Mouse (Mus musculus): ENCODE results near the gene Top2a. TPM values are rescaled to one million over a fixed set of nuclear protein-coding genes. Genes with fewer than 3 reads are reported as not detected.

Top2a gene
- 100 to 1,000 TPM; 283 to 298 TPM for total RNA-seq (2023)

DNA sequence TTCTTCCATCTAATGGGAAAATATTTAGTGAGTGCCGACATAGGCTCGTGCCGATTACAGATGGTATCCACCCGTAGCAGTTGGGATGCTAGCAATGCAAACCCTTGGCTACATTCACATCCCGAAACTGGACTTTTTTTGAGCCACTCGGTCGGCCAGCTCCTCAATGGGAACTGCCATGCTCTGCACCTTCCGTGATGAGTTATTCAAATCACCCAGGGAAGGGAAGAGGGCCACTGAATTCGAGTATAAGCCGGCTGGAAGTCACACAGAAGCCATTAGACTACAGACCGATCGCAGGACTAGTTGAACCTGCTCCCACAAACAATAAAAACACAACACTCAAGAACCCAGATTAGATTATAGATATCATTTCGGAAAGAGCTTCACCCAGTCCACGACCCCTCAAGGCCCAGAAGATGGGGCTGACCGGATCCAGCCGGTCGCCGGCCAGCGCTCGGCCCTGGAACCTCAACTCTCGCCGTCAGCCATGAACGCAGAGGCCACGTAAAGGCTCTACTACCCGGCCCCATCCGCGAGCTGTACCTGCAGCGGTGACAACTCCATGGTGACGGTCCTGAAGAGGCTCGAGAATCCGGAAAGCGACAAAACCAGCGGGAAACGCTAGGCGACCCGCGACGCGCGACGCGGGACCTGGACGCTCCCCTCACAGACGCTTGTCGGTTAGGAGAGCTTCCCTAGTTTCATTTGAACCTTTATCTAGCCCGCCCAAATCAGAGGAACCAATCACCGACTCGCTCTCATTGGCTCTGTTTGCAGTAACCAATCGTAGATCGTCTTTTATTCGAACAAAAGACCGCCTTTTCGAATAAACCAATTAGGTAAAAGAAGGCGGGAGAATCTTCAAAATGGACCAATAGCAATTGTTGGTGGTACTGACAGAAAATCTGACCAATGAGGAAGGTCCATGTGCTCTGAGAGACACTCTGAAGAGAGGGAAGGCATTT lies at the start of gene Top2a:
Gene Top2a (minus strand): TSS at position 690 of the 968 bp plus-strand sequence.

DNA sequence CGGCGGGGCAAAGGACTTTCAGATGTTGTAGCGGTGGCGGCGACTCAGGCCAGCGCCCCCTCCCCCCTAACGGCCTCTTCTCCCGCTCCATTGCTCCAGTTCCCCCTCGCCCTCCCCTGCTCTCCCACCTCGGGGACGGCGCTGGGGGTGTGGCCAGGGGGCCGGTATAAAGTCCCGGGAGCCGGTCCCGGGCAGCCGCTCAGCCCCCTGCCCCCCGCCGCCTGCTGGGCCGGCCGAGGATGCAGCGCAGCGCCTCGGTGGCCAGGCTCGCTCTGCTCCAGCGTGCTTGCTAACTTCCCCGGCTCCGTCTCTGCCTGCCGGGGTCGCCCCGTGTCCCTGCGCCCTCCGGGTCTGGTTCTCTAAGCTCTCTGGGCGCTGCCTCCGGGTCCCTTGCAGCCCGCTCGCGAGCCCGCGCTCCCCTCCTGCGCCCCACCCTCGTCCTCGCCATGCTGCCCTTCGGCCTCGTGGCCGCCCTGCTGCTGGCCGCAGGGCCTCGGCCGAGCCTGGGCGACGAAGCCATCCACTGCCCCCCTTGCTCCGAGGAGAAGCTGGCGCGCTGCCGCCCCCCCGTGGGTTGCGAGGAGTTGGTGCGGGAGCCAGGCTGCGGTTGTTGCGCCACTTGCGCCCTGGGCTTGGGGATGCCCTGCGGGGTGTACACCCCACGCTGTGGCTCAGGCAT lies 17.2 kb upstream of the Top2a start, which contains the start of gene Igfbp4:
Gene Igfbp4 (plus strand): TSS at position 194 of the 679 bp plus-strand sequence.

DNA sequence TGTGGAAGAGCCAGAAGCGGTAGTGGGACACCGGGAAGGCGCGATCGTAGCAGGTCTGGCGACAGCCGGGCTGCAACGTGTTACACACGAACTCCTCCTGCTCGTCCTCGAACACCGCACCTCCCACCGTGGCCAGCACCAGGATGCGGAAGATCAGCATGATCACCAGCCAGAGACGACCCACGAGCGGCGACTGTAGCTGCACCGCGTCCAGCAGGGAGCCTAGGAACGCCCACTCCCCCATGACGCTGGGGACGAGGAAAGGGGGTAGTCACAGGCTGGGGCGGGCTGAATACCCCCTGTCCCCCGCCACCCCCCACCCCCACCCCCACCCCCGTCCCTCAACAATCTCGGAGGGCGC lies 41.2 kb downstream of the Top2a start, which contains the start of gene Gjd3:
Gene Gjd3 (minus strand): TSS at position 244 of the 361 bp plus-strand sequence.

Other genes with a start within 250 kb of the Top2a start
- gene Nr1d1, start 248.9 kb downstream of the Top2a start, total RNA-seq (2023), result 1 to 10 TPM in 1 of 2 experiments, under 1 TPM in 1; 0.68 to 1.1 TPM
- 100 to 1,000 TPM; 193 to 195 TPM for gene Msl1, start 228.7 kb downstream of the Top2a start, total RNA-seq (2023)
- 10 to 100 TPM; 50.6 to 51.9 TPM for gene Casc3, start 219.3 kb downstream of the Top2a start, total RNA-seq (2023)
- under 1 TPM; 0.11 to 0.53 TPM for gene Rapgefl1, start 187.4 kb downstream of the Top2a start, total RNA-seq (2023)
- gene Wipf2, start 160.6 kb downstream of the Top2a start, total RNA-seq (2023), result 10 to 100 TPM; 26.3 to 31.6 TPM
- gene Cdc6, start 116.4 kb downstream of the Top2a start, total RNA-seq (2023), result 10 to 100 TPM; 26.4 to 33.3 TPM
- 100 to 1,000 TPM; 105 to 125 TPM for gene Rara, start 96.4 kb downstream of the Top2a start, total RNA-seq (2023)
- gene Gjd3, start 41.2 kb downstream of the Top2a start, total RNA-seq (2023), result not detected
- 10 to 100 TPM; 46.1 to 52.4 TPM for gene Igfbp4, start 17.1 kb upstream of the Top2a start, total RNA-seq (2023)
- gene Tns4, start 65.1 kb upstream of the Top2a start, total RNA-seq (2023), result 1 to 10 TPM; 3.1 to 5.6 TPM
- under 1 TPM; 0.57 to 0.79 TPM for gene Ccr7, start 130.9 kb upstream of the Top2a start, total RNA-seq (2023)
- 10 to 100 TPM; 51.2 to 64.4 TPM for gene Smarce1, start 206.8 kb upstream of the Top2a start, total RNA-seq (2023)
- gene Krt222, start 219.9 kb upstream of the Top2a start, total RNA-seq (2023), result not detected